Mouse (Mus musculus) cerebellum, adult 2 months (tissue): ENCODE measurements at regions not wholly inside any gene's neighbourhood (a gene's known extent, or its start where the extent isn't known, plus 50 kb on each side); places are given as distances from the start of the nearest gene placed in this dataset.
"Not testable (repeated sequence)": the region's sequence is repeated elsewhere in the genome, so short reads cannot be mapped to it uniquely, and the experiment has no call there.

ENCODE experiments used
- DNase-seq, 2 experiments: peaks; one replicate each; pipeline ENCODE4 v3.0.0; 2021
- H3K27ac ChIP-seq: fragments of 200-500 bp; 2 replicates; pipeline ENCODE4 v1.5.1; 2012; ENCODE audit warnings: low read length, control low read depth, inconsistent platforms; ENCODE audit not compliant: insufficient read depth
- H3K27me3 ChIP-seq: fragments of 200-500 bp; 2 replicates; pipeline ENCODE4 v1.6.1; 2012; ENCODE audit warnings: inconsistent platforms, mild to moderate bottlenecking, low read length, moderate library complexity; ENCODE audit not compliant: control insufficient read depth, insufficient read depth
- H3K4me1 ChIP-seq: fragments of 200-500 bp; 2 replicates; pipeline ENCODE4 v1.6.1; 2011; ENCODE audit warnings: low read length; ENCODE audit not compliant: control insufficient read depth, insufficient read depth
- H3K4me3 ChIP-seq: fragments of 200-500 bp; replicated peaks from 2 replicates; pipeline ENCODE3; 2011; ENCODE audit warnings: mild to moderate bottlenecking, low read depth, low read length, control low read depth; ENCODE audit not compliant: insufficient read depth
- CTCF ChIP-seq: fragments of 200-500 bp; IDR thresholded peaks from 2 replicates; pipeline ENCODE4 v1.5.1; 2011; ENCODE audit warnings: low read depth, mild to moderate bottlenecking, control low read depth, low read length, moderate library complexity, borderline replicate concordance; ENCODE audit not compliant: insufficient read depth
- POLR2A ChIP-seq: fragments of 200-500 bp; IDR thresholded peaks from 2 replicates; pipeline ENCODE4 v1.6.1; 2011; ENCODE audit warnings: low read length, control low read depth, borderline replicate concordance; ENCODE audit not compliant: insufficient read depth
- WGBS: fragments of 180-500 bp; shearing (Covaris S2); methylation state at CpG from one replicate; pipeline ENCODE4 v1.1.7; 2018; 5-methylcytosine and 5-hydroxymethylcytosine counted together

- no peak for DNase-seq
- no peak overlapping the region for H3K4me3 ChIP-seq
- WGBS, result 96% methylated on average over 11 of the region's 11 CpGs
- H3K27me3 ChIP-seq, result no peaks in the 10 kb centered on the region
- no peak overlapping the region for H3K27ac ChIP-seq
- H3K4me1 ChIP-seq, result no peaks in the 10 kb centered on the region
- no peak for TF ChIP-seq POLR2A
- no peak for TF ChIP-seq CTCF
These were observed 119.5 kb downstream of the Phlda1 start for GRCm38 (mm10) chr10:111625573-111625972.

- no peak for TF ChIP-seq CTCF
- no peak for TF ChIP-seq POLR2A
- no peaks in the 10 kb centered on the region for H3K27me3 ChIP-seq
- DNase-seq, result no peak
- H3K4me3 ChIP-seq, result no peak overlapping the region
- H3K4me1 ChIP-seq, result no peaks in the 10 kb centered on the region
- H3K27ac ChIP-seq, result no peak overlapping the region
- WGBS, result 95% methylated on average over 6 of the region's 6 CpGs
These were observed 119.9 kb downstream of the Phlda1 start for GRCm38 (mm10) chr10:111626009-111626408.

GRCm38 (mm10) chr10:111636283-111636682 is 130.2 kb downstream of the Phlda1 start:
- no peak for TF ChIP-seq CTCF
- no peak for TF ChIP-seq POLR2A
- Histone ChIP-seq H3K27me3 (no peaks in the 10 kb centered on the region), H3K27ac (no peak overlapping the region), H3K4me3 (no peak overlapping the region), H3K4me1 (no peaks in the 10 kb centered on the region)
- WGBS, result 67% methylated on average over 14 of the region's 14 CpGs
- DNase-seq, result no peak

GRCm38 (mm10) chr10:111637084-111637735 is 131.1 kb downstream of the Phlda1 start:
- Histone ChIP-seq H3K4me1 (no peaks in the 10 kb centered on the region), H3K27ac (no peak overlapping the region), H3K27me3 (no peaks in the 10 kb centered on the region), H3K4me3 (no peak overlapping the region)
- 93% methylated on average over 12 of the region's 12 CpGs for WGBS
- no peak for DNase-seq
- TF ChIP-seq POLR2A, result no peak
- no peak for TF ChIP-seq CTCF

GRCm38 (mm10) chr10:111639866-111640265 is 133.8 kb downstream of the Phlda1 start:
- H3K27ac ChIP-seq, result no peak overlapping the region
- H3K27me3 ChIP-seq, result no peaks in the 10 kb centered on the region
- H3K4me3 ChIP-seq, result no peak overlapping the region
- DNase-seq, result no peak
- H3K4me1 ChIP-seq, result no peaks in the 10 kb centered on the region
- no peak for TF ChIP-seq POLR2A
- no peak for TF ChIP-seq CTCF
- WGBS, result 95% methylated on average over 7 of the region's 7 CpGs

GRCm38 (mm10) chr10:111642683-111643082 is 136.6 kb downstream of the Phlda1 start:
- no peaks in the 10 kb centered on the region for H3K4me1 ChIP-seq
- no peak for DNase-seq
- H3K27ac ChIP-seq, result no peak overlapping the region
- no peak overlapping the region for H3K4me3 ChIP-seq
- no peaks in the 10 kb centered on the region for H3K27me3 ChIP-seq
- WGBS, result 86% methylated on average over 2 of the region's 2 CpGs
- TF ChIP-seq POLR2A (no peak), CTCF (no peak)

- not testable (repeated sequence) for H3K4me3 ChIP-seq, H3K4me1 ChIP-seq, H3K27me3 ChIP-seq, DNase-seq, H3K27ac ChIP-seq
- WGBS, result 88% methylated on average over 1 of the region's 2 CpGs
These were observed 147.7 kb downstream of the Phlda1 start for GRCm38 (mm10) chr10:111653773-111654172.

GRCm38 (mm10) chr10:111654364-111655226 is 148.5 kb downstream of the Phlda1 start:
- TF ChIP-seq CTCF (no peak), POLR2A (no peak)
- peaks cover 2% of the 10 kb centered on the region; the same call in 1 of the 2 replicates for H3K27me3 ChIP-seq
- DNase-seq, result no peak
- no peak overlapping the region for H3K27ac ChIP-seq
- WGBS, result 39% methylated on average over 22 of the region's 22 CpGs
- H3K4me1 ChIP-seq, result no peaks in the 10 kb centered on the region
- no peak overlapping the region for H3K4me3 ChIP-seq
